Mouse (Mus musculus): ENCODE data around the gene Ttc25.
"Not testable (repeated sequence)": the region's sequence is repeated elsewhere in the genome, so short reads cannot be mapped to it uniquely, and the experiment has no call there.

Gene Ttc25

DNA sequence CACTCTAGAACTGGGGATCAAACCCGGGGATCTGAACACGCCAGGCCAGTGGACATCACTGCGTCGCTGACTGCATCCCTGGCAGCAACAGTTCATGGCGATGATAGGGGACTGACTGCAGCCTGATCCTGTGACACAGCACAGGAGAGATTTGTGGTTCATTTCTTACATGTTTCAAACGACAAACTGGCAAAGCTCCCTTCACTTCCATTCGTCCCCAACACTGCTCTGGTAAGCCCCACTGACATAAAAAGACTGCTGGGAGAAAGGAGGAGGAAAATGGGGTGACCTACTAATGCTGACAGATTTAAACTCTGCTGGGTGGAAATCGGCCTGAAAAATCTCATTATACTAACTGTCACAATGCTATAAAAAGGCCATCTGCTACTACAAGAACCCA is 58.4 kb downstream of the Ttc25 start:
- DNase-seq (ENCODE audit: low spot score in 2 of 2) = no peak

DNA sequence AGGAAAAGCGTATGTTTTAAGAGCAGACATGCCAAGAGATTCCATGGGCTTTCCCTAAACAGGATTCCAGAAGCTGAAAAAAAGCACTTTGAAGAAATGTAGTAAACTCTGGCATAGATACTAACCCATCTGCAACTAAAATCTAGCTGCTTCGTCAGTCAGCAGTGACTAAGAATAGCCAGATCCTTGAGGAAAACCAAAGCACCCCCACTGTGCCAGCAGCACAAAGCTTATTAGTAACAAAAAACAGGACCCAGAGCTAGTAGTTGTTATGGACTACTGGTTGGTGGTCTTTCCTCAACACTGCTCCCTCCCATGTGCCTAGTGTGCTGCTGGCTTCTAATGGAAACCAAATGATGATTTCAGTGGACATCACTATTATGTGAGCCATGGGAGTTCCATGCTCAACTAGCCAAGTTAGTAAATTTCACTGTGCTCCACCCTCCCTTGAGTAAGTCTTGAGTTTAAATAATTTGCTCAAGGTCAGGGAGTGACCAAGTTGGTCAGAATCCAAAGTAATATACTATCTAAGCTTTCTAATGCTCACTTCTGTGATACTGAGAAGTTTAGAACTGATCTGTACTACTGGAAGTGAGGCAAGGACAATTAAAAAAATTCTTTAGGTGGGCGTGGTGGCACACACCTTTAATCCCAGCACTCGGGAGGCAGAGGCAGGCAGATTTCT is 59.1 kb downstream of the Ttc25 start:
- no peak for DNase-seq (ENCODE audit: low spot score in 2 of 2)

DNA sequence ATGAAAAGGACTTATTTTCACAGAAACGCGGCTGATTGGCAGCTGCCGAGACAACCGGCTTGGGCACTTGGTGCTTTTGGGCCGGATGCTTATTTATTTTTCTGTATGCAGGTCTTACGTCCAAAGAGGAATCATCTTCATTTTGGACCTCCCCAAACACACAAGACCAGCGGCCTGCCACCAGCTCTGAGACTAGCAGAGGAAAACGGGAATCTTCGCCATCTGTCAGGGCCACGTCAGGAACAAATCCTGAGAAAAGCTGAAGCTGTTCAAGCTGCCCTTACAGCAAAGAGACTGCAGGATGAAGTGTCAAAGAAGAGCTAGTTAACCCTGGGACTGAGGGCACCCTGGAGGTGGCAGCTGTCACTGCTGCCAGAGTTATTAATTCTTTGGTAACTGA is 60.0 kb downstream of the Ttc25 start:
- DNase-seq (ENCODE audit: low spot score in 2 of 2) = no peak

DNA sequence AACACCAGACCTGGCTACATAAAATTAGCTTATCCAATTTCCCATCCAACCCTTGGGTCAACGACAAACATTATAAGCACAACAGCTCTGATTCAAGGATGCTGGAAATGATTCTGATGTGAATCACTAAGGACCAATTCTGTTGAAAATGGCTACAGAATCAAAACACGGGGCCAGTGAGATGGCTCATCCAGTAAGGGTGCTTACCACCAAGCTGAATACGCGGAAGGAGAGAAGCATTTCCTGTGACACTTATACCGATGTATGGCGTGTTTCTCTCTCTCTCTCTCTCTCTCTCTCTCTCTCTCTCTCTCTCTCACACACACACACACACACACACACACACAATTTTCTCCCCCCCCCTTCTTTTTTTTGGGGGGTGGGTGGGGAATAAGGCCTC is 61.7 kb downstream of the Ttc25 start:
- DNase-seq (ENCODE audit: low spot score in 2 of 2) = no peak

DNA sequence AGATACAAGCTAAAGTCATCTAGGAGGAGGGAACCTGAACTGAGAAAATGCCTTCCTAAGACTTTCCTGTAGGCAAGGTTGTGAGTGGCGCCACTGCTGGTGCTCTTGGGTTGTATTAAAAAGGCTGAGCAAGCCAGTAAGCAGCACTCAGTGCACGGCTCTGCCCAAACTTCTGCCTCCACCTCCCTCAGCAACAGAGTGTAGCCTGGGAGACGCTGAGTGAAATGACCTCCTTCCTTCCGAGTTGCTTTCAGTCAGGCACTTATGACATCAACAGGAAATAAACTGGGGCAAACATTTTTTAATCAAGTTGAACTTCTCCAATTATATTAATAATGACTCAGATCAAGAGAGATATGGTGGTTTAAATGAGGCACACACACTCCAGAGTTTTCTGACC is 63.4 kb downstream of the Ttc25 start:
- DNase-seq (ENCODE audit: low spot score in 2 of 2) = no peak

DNA sequence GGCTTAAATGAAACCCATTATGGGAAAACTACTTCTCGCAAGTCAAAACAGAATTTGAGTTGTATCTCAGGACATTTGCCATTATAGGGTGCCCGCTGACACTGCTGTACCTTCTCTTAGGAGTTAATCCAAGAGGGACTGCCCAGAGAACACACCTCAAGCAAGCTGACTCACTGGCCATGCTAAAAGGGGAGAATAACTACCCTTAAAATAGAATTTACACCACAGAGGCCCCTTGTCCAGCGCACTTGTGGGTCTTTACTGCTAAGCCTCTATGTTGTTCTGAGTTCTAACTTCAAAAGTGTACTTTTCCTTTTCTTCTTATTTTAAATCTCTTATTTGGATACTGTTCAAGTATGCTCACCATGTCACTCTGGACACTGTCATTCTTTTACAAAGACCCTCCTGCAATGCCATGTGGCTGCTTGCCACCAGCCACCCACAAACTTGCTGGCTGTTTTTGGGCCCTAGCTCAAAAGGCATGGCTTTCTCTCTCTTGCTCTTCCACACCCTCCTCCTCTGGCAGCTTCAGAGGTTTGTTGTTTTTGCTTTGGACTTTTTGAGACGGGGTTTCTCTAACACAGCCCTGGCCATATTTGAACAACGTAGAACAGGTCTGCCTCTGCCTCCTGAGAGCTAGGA is 64.1 kb downstream of the Ttc25 start:
- DNase-seq (ENCODE audit: low spot score in 2 of 2) = no peak

DNA sequence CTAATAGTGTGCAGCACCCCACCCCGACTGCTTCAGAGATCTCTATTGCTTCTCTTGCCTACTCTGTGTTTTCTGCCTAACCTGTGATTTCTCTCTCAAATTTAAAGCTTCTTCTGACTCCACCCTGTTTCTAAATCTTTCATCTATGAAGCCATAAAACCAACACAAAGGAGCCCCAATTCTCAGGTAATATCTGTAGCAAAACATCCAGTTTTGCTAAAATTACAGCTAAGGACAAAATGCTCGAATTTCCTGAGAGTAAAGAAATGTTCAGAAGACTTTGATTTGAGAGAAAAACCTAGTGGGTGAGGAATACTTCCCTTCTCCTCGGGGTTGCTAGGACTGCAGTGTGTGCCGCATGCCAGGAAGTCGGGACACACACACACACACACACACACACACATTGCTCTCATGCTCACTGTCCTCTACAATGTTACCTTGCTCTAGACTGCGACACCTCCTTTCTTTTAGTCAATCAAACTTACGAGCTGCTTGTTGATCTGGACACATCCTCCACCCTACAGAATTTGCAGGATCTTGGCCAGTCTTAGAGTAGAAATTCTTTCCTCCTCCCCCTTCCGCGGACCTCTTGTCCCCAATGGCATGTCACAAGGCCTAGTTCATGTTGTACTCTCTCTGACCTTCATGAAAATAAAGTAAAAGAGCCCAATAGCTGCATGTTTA is 64.7 kb downstream of the Ttc25 start:
- DNase-seq (ENCODE audit: low spot score in 2 of 2) = no peak

DNA sequence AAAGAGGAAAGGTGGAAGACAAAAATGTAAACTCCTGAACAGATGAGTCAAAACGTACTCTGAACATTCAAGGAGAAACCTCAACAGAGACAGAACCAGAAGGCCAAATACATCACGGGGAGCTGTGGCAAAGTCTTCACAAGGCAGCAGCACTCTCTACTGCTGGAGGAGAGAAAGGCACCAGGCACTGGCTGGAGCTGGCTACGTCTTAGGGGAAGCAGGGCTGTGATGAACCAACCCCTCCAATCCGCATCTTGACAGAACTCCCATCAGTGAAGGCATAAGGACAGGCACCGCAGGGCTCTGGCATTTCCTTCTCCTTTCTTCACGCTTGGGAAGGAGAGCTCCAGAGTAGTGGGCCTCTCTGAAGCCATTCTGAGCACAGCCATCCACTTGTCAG is 66.2 kb downstream of the Ttc25 start:
- no peak for DNase-seq (ENCODE audit: low spot score in 2 of 2)

DNA sequence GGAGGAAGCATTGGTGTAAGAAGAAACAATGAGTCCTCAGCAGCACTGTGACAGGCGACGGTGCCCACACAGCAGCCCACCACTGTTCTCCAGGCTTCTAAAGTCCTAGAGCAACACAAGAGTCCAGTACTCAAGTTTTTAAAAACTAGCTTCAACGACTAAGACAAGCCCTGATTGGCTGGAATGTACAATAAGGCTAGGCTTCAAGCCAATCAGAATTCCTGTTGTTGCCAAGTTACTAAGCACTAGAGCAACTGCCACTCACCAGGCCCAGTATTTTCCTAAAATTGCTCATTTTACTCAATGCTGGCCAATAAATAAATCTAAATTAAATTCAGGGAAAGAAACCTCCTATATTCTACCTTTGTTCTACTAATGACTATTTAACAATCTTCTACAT is 67.8 kb downstream of the Ttc25 start:
- DNase-seq (ENCODE audit: low spot score in 2 of 2) = no peak

DNA sequence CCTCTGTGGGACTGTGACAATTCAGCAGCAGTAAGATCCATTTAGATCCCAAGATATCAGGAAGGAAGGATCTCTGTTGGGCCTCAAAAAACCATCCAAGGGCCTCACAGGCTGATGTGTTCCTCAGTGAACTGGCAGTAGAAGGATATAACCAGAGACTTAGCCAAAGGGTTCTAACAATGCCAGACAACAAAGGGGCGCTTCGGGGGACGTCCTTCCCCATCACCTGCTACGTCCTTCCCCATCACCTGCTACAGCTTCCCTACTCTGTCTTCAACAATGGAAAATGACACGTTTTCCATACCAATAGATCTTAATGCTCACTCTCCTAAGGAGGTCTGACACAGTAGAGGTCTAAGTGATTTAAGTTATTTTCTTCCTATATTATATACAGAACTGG is 70.9 kb downstream of the Ttc25 start:
- DNase-seq (ENCODE audit: low spot score in 2 of 2) = no peak

DNA sequence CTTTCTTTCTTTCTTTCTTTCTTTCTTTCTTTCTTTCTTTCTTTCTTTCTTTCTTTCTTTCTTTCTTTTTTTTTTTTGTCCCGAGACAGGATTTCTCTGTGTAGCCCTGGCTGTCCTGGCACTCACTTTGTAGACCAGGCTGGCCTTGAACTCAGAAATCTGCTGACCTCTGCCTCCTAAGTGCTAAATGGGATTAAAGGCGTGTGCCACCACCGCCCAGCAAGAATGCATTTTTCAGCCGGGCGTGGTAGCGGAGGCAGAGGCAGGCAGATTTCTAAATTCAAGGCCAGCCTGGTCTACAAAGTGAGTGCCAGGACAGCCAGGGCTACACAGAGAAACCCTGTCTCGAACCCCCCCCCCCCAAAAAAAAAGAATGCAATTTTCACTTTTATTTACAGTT is 71.4 kb downstream of the Ttc25 start:
- DNase-seq (ENCODE audit: low spot score in 2 of 2) = not testable (repeated sequence)

DNA sequence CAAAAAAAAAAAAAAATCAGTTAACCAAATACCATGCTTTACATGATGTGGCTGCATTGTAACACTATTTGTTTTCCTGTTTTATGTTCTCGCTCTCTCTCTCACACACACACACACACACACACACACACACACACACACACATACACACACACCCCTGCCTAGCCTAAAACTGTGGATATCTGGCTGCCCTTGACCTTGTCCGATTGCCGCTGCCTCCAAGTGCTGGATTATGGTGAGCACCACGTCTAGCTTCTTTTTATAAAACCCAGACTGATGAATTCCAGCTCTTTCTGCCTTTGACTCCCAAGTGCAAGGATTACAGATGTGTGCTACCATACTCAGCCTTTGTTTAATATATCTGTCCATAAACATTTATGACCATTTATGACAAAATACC is 72.1 kb downstream of the Ttc25 start:
- DNase-seq (ENCODE audit: low spot score in 2 of 2) = no peak

DNA sequence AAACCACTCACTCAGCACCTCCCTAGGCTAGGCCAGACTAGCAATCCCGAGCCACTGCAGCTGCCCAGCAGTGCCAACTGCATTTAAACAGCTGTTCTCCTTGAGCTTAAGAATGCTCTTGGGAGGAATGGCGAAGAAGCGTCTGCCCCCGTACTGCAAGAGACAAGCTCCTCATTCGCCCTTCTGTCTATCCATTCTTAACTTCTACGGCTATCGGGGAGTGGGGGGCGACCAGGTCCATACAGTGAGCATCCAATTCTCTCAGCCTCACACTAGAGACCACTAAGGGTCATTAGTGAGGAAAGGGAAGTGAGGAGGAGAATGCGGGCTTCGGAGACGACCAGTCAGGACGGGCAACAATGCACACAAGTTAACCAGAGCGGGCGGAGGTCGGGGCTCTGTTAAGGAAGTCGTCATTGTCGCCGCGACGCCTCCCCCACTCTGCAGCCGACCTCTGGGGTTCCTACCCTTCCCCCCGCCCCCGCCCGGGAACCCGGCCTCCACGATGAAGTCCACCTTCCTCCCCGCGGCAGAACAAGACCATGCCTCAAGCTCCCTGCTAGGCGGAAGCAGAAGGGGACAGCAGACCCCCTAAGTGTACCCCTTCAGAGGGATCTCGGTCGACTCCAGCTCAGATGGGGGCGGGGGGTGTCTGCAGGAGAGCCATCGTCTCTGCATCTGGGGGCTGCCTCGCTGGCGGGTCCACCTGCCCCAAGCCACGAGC is 73.5 kb downstream of the Ttc25 start, which contains the start of gene Nkiras2:
TSS of gene Nkiras2 (plus strand) at position 484 of the 724 bp plus-strand sequence.
- peak; percentile 47 to 52 for DNase-seq (ENCODE audit: low spot score in 2 of 2)

DNA sequence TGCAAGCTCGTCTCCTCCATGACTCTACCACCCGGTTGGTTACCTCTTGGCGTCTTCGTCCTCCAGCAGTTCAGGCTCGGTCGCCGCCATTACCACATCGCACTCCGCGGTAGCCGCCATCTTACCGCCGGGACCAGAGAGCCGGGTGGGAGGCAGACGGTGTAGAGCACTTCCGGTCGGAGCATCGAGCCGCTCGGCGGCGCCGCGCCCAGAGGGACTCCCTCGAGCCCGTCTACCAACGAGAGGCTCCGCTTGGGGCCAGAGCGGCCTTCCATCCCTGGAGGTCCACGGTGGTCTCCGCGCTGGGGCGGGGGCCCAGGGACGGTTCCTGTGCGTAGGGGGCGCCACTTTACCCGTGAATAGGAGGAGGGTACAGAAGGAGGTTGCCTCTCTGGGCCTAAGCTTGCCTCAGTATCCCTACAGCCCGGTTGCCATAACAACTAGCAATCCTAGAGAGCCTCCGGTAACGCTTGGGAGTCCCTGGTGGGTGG is 74.1 kb downstream of the Ttc25 start:
- peak; percentile 97 to 98 for DNase-seq (ENCODE audit: low spot score in 2 of 2)

DNA sequence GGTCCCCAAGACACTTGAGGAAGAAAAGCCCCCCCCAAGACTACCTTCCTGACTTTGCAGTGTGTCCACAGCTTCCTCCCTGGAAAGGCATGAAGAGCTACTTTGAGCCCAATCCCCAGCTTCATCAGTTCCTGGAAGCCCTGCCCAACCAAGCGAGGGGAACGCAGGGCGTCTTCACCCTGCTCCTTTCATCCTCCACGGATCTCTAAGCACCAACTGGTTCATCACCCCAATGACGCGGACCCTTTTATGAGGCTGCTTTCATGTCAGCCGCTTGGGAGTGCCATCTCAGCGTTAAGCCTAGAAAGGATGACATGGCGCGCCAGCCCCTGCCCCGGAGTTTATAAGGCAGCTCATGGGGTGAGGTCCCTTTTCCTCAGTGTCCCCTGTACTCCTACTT is 74.6 kb downstream of the Ttc25 start, which contains the start of gene Dnajc7:
TSS of gene Dnajc7 (minus strand) at position 187 of the 400 bp plus-strand sequence.
- no peak for DNase-seq (ENCODE audit: low spot score in 2 of 2)
